Mouse (Mus musculus) cerebellum, postnatal 10 days (tissue): Measurements from ENCODE around the gene Cxcl16.

Source experiments
- DNase-seq, 2 experiments: peaks; one replicate each; pipeline ENCODE4 v3.0.0; 2021; ENCODE audit warnings: mixed read lengths in 2 of 2

Cxcl16 gene

GRCm38 (mm10) chr11:70409594-70410296 lies 50.0 kb downstream of the Cxcl16 start, which contains the start of gene Pelp1:
Gene Pelp1 (minus strand): TSS chr11:70410031.
- peak; percentile 95 to 98 for DNase-seq
